8 mouse cellular contexts compared by ENCODE assay signal in the genomic region with DNA sequence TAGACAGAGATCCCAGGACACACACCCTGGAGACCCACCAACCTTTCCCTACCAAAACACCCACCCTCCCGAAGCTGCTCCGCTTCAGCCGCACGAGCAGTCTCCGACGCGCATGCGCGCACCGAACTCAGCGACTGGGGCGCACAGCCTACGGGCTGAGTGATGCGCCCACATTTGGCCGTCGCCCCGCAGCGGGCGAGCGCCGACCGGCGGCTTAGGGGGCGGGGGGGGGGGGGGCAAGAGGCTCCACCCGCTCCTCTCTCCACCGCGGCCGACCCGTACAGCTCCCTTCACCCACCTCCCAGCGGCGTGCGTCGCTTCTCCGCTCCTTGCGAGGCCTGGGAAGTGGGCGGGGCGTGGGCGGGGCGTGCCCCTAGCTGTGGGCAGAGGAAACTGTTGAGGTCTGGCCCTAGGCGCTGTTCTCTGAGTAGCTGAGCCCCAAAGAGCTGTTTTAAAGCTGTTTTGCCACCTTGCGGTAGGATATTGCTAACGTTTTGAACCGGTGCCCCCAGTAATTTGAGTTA. TPM values are rescaled to one million over a fixed set of nuclear protein-coding genes. Genes with fewer than 3 reads are reported as not detected.
DNase-seq lines count a peak whose midpoint lies in the region; ATAC-seq lines count a peak whose summit lies in the region.

A gene (minus strand): TSS at position 356 of the 524 bp plus-strand sequence.

- peaks cover 18% of the 10 kb centered on the region for H3K4me1 ChIP-seq in forebrain, embryonic 10.5 days
- H3K4me1 ChIP-seq in heart, embryonic 16.5 days (ENCODE audit: control insufficient read depth, insufficient read depth, low read length), result peaks cover 3% of the 10 kb centered on the region; the same call in 1 of the 2 replicates
- peaks cover 19% of the 10 kb centered on the region for H3K4me1 ChIP-seq in liver, embryonic 15.5 days (replicated peaks)
- 0 out of 2 replicates have a peak, but pooled peaks cover 3% of the 10 kb centered on the region for H3K4me1 ChIP-seq in neural tube, embryonic 12.5 days

- WGBS in forebrain, embryonic 10.5 days, result 0% methylated on average over 34 of the region's 43 CpGs
- under 1% methylated on average over 41 of the region's 43 CpGs for WGBS in heart, embryonic 16.5 days
- under 1% methylated on average over 43 of the region's 43 CpGs for WGBS in liver, embryonic 15.5 days (ENCODE audit: insufficient replicate concordance)
- under 1% methylated on average over 43 of the region's 43 CpGs for WGBS in neural tube, embryonic 12.5 days

- peak; percentile 59 for DNase-seq in c-Kit-negative CD71-positive TER-119-positive erythroid progenitor cells, embryonic 14.5 days (ENCODE audit: low read depth, low spot score)
- peak; percentile 93 for DNase-seq in forebrain, embryonic 10.5 days (ENCODE audit: extremely low spot score, low spot score)
- DNase-seq in kidney, postnatal 36 days, result peak; percentile 84 to 91
- DNase-seq in telencephalon, adult 2 months (ENCODE audit: low read depth, low spot score), result peak; percentile 76

- H3K9me3 ChIP-seq in forebrain, embryonic 10.5 days, result no peaks in the 10 kb centered on the region
- no peaks in the 10 kb centered on the region for H3K9me3 ChIP-seq in heart, embryonic 16.5 days (replicated peaks; ENCODE audit: control insufficient read depth, low read length)
- no peaks in the 10 kb centered on the region for H3K9me3 ChIP-seq in liver, embryonic 15.5 days (replicated peaks)
- no peaks in the 10 kb centered on the region for H3K9me3 ChIP-seq in neural tube, embryonic 12.5 days

- H3K36me3 ChIP-seq in forebrain, embryonic 10.5 days (replicated peaks), result peaks cover 43% of the 10 kb centered on the region
- H3K36me3 ChIP-seq in heart, embryonic 16.5 days (ENCODE audit: control insufficient read depth, insufficient read depth), result peaks cover 15% of the 10 kb centered on the region
- H3K36me3 ChIP-seq in liver, embryonic 15.5 days (replicated peaks), result peaks cover 37% of the 10 kb centered on the region
- H3K36me3 ChIP-seq in neural tube, embryonic 12.5 days, result peaks cover 17% of the 10 kb centered on the region

- peak within 1 kb of the TSS; percentile 70 for H3K9ac ChIP-seq in heart, embryonic 16.5 days (ENCODE audit: low read length)
- H3K9ac ChIP-seq in liver, embryonic 15.5 days, result peak within 1 kb of the TSS; percentile 75
- H3K9ac ChIP-seq in neural tube, embryonic 12.5 days, result peak within 1 kb of the TSS; percentile 66

- peak within 1 kb of the TSS; percentile 70 for H3K4me3 ChIP-seq in forebrain, embryonic 10.5 days
- H3K4me3 ChIP-seq in heart, embryonic 16.5 days (ENCODE audit: low read length), result peak within 1 kb of the TSS; percentile 68
- H3K4me3 ChIP-seq in liver, embryonic 15.5 days (replicated peaks), result peak within 1 kb of the TSS; percentile 76
- H3K4me3 ChIP-seq in neural tube, embryonic 12.5 days, result peak within 1 kb of the TSS; percentile 59

- peak within 1 kb of the TSS; percentile 73 for H3K4me2 ChIP-seq in heart, embryonic 16.5 days (ENCODE audit: low read depth, low read length)
- peak within 1 kb of the TSS; percentile 82 for H3K4me2 ChIP-seq in liver, embryonic 15.5 days
- peak within 1 kb of the TSS; percentile 60 for H3K4me2 ChIP-seq in neural tube, embryonic 12.5 days (replicated peaks)

- peak within 1 kb of the TSS; percentile 90 for H3K27ac ChIP-seq in forebrain, embryonic 10.5 days
- peak within 1 kb of the TSS; percentile 64 for H3K27ac ChIP-seq in heart, embryonic 16.5 days (ENCODE audit: low read length)
- H3K27ac ChIP-seq in liver, embryonic 15.5 days (replicated peaks), result peak within 1 kb of the TSS; percentile 76
- H3K27ac ChIP-seq in neural tube, embryonic 12.5 days, result peak within 1 kb of the TSS; percentile 50; the same call in 1 of the 2 replicates

- peak; percentile 94 for ATAC-seq in CD4-positive, CD25-positive, alpha-beta regulatory T cell, adult 4 months
- peak; percentile 99 for ATAC-seq in heart, embryonic 16.5 days (replicated peaks; ENCODE audit: extremely low read depth, insufficient read depth, low FRiP score)
- peak; percentile 98 for ATAC-seq in liver, embryonic 15.5 days (ENCODE audit: insufficient read depth)
- ATAC-seq in neural tube, embryonic 12.5 days (ENCODE audit: low FRiP score, low read depth), result peak; percentile 99

- no peaks in the 10 kb centered on the region for H3K27me3 ChIP-seq in forebrain, embryonic 10.5 days (ENCODE audit: poor library complexity, severe bottlenecking)
- no peaks in the 10 kb centered on the region for H3K27me3 ChIP-seq in heart, embryonic 16.5 days (ENCODE audit: control insufficient read depth, insufficient read depth, low read length)
- no peaks in the 10 kb centered on the region for H3K27me3 ChIP-seq in liver, embryonic 15.5 days
- H3K27me3 ChIP-seq in neural tube, embryonic 12.5 days (replicated peaks), result no peaks in the 10 kb centered on the region

RNA-seq across cellular contexts. Expression of the gene that starts here (rescaled TPM):
- polyA plus RNA-seq in CD4-positive, CD25-positive, alpha-beta regulatory T cell, adult 4 months (2017; shearing (Covaris generic)), result 1 to 10 TPM; 4.9 to 7.2 TPM
- polyA plus RNA-seq in forebrain, embryonic 10.5 days (2016; fragmentation: Nextera tagmentation; extraction: Ambion mirVana), result 5.8 and 6.1 TPM in 2 replicates
- 4.9 and 5.3 TPM in 2 replicates for polyA plus RNA-seq in heart, embryonic 16.5 days (2015; fragmentation: Nextera tagmentation; extraction: Ambion mirVana)
- 1.4 and 1.5 TPM in 2 replicates for polyA plus RNA-seq in liver, embryonic 15.5 days (2015; fragmentation: Nextera tagmentation; extraction: Ambion mirVana)
- polyA plus RNA-seq in neural tube, embryonic 12.5 days (2016; fragmentation: Nextera tagmentation; extraction: Ambion mirVana), result 8.1 and 8.8 TPM in 2 replicates

Comparison
In these comparisons a context has a peak if more than half of its experiments do, and no peak if none do; other contexts are left out.
1. Peak in every context shown above with its lines: DNase-seq, ATAC-seq, H3K4me3 ChIP-seq and H3K27ac ChIP-seq.